Mouse (Mus musculus) v-Abl transformed pro-B cells (cell line): ENCODE results near the gene Olfr1350.
"Not testable (repeated sequence)": the region's sequence is repeated elsewhere in the genome, so short reads cannot be mapped to it uniquely, and the experiment has no call there.

Experiments used
- in situ Hi-C, 2 experiments: fragments of 400-800 bp; cut with MboI; formaldehyde crosslinking; loops; one replicate each; pipeline ENCODE4 v1.15.1; 2025; ENCODE audit not compliant: unreplicated experiment in 2 of 2

The Olfr1350 gene

DNA sequence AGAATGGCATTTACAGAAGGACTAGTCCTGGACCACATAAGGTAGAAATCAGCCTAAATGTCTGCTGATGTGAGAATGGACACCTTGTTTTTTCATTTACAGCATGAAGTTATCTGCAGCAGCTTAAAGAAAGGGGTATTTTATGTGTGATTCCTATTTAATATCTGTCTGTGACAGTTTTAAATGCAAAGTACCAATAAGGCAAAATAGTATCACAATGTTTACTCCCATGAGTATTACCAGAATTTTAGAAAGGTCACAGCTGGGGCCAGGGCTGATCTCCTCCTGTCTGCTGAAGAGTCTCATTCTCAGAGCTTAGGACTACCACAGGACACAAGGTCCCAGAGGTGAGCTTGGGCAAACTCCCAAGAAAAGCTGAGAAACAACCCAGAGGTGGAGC lies at the start of gene Olfr1350:
Gene Olfr1350 (plus strand): TSS at position 301 of the 400 bp plus-strand sequence.
- in situ Hi-C loops, result no loop called here

DNA sequence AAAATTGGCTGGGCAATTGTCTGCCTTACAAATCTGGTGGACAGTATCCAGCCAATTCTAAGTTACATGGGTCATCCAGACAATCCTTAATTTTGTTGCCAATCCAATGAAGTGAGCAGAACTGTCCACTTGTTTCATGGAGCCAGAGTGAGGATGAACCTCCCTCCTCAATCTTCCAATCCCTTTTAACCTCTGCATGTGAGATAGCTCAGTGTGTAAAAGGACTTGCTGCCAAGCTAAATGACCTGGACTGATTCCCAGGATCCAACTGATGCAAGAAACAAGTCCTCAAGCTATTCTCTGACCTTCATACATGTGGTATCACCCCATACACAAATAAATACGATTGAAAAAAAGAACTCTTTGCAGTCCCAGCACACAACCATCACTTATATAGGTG lies 43.0 kb upstream of the Olfr1350 start:
- in situ Hi-C loops, result loop anchor here in 1 of 2 experiments (10.0 kb wide), 1 partner anchor 277 kb away; no protein-coding TSS in a partner anchor

DNA sequence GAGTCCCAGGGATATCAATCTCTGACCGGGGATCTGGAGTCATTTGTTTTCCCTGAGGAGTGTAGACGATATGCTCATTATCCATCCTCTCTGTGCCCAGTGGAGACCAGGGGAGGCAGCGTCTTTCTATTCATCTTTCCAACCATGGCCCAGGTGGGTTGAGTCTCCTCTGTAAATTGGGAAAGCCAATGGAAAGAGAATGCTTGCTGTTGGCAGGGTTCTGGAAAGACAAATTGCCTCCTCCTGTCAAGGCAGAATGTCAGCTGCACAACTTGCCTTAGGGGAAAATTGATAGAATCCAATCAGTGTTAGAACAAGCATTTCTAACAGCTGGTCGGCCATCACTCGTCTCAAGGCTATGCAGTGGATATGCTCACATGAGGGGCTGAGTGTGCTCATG lies 41.8 kb upstream of the Olfr1350 start, which contains the start of gene Olfr1349:
Gene Olfr1349 (minus strand): TSS at position 101 of the 400 bp plus-strand sequence.
- in situ Hi-C loops, result loop anchor here in 1 of 2 experiments (10.0 kb wide), 1 partner anchor 278 kb away; no protein-coding TSS in a partner anchor

DNA sequence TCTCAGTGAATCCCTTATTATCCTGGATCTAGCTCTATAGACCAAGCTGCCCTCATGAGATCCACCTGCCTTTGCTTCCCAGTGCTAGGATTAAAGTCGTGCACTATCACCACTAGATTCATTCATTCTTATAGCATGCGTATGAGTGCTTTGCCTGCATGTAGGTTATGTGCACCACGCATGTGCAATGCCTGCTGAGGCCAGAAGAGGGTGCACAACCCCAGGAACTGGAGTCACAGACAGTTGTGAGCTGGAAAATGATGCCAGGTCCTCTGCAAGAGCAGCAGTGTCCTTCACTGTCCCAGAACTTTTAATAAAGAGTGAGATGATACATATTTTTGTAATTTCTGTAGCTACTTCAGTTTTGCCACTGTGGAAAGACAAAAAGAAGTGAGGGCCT lies 39.6 kb upstream of the Olfr1350 start:
- in situ Hi-C loops, result loop anchor here (5.0 to 10.0 kb wide), 2 partner anchors 168 to 280 kb away; no protein-coding TSS in a partner anchor

DNA sequence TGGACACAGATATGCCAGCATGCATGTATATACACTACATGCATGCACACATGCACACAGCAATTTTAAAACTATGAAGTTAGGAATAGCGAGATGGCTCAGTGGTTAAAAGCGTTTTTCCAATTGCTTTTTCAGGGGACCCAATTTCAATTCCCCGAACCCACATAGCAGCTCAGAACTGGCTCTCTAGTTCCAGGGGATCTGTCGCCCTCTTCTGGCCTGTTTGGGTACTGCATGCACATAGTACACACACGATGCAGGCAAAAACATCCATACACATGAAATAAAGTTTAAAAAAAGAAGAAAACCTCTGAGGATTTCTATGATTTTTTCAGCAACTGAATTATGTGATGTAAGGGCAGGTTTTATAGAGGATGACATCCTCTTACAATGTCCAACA lies 38.5 kb upstream of the Olfr1350 start:
- in situ Hi-C loops, result loop anchor here (5.0 to 10.0 kb wide), 2 partner anchors 169 to 281 kb away; no protein-coding TSS in a partner anchor

DNA sequence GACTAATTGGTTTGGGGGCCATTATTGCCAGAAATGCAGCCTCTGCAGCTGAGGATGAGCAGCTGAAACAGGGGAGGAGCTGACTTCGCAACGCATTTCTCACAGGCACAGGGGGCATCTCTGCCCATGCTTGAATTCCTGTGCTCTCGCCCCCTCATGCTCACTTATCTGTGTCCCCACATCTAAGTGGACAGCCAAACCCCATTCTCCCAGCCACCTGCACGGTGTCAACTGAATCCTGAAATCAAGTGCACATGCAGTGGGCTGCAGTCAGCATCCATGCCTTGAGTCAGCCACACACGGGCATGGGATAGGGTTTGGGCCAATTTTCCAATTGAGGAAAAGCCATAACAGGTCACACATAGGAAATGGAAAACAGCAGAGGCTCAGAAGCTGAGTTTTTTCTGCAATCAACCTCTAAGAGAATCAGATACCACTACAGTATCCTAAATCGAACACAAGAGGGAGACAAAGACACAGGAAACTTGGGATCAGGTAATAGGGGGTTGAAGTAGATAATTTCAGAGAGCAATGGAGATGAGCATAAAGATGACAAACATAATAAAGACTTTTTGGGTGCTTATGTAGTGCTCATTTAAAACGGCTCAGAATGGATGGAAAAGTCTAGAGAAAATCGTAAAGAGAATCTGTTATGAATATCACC lies 21.6 kb downstream of the Olfr1350 start:
- in situ Hi-C loops, result no loop called here

DNA sequence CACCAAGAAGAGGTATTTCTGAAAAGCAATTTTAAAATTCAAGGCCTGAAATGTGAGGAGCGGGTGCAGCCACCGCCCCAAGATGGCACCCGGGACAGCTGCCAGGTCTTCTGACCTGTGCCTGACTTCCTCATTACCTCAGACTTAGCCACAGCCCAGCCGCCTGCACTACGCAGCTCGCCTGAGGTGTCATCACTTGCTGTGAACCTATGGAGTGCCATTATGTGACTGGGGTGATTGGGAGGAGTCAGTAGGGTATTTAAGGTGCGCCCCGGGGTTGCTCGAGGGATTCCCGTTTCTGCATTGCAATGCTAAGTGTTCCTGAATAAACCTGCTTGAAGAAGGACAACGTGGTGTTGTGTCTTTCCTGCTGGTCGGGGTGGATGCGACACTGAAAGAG lies 24.1 kb downstream of the Olfr1350 start:
- in situ Hi-C loops, result not testable (repeated sequence)

DNA sequence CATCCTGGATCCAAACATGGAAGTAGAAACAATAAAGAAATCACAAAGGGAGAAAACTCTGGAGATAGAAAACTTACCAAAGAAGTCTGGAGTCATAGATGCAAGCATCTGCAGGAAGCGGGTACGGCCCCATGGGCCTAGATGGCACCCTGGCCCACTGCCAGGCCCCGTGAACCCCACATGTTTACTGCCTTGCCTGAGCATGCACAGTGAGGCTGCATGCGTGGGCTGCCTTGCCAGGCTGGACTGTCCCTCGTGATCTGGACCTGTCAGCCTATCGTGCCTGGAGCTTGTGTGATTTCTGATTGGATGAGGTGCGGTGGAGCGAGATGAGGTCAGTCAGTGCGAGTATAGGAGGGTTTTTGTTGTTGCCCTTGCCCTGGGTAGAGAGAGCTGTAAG lies 38.7 kb downstream of the Olfr1350 start:
- in situ Hi-C loops, result no loop called here
